Mouse (Mus musculus) erythroblast, embryonic 14.5 days (primary cell): ENCODE results near the gene Olfr1378.

Source experiments
- GATA1 ChIP-seq: IDR thresholded peaks from 2 replicates; pipeline ENCODE4 v1.6.1; 2012; ENCODE audit warnings: low read length, inconsistent platforms, mixed read lengths
- TAL1 ChIP-seq: IDR thresholded peaks from 3 replicates; pipeline ENCODE4 v1.6.1; 2012; ENCODE audit warnings: low read length, inconsistent platforms, mixed read lengths

- TF ChIP-seq GATA1 (no peak), TAL1 (no peak)
These were observed 34.3 kb upstream of the Olfr1378 start for GRCm38 (mm10) chr11:50932040-50932439.
